Mouse (Mus musculus): Measurements from ENCODE around the gene Zfp286.
A peak's percentile ranks its signal among the peaks of the same experiment; 100 is the strongest.

Gene Zfp286

GRCm38 (mm10) chr11:62788935-62789616 lies at the start of gene Zfp286:
Gene Zfp286, minus strand, starts transcription at chr11:62789462.
- DNase-seq = peak; percentile 88 to 94

DNA sequence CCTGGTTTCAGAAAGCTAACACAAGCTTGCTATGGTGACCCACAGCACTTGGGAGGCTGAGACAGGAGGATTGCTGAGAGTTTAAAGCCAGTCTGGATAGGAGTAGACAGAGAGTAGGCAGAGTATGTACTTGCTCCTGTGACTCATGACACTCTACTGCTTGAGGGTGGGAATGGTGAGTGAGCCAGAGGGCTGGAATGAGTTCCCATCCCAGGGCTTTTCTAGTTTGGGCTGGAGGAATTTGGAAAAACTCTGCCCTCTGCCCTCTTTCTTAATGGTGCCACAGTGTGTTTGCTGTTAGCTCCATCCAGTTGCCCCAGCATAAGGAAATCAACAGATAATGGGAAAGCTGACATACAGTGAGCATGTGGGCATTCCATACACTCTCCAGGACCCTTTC lies 42.6 kb upstream of the Zfp286 start:
- DNase-seq = no peak

DNA sequence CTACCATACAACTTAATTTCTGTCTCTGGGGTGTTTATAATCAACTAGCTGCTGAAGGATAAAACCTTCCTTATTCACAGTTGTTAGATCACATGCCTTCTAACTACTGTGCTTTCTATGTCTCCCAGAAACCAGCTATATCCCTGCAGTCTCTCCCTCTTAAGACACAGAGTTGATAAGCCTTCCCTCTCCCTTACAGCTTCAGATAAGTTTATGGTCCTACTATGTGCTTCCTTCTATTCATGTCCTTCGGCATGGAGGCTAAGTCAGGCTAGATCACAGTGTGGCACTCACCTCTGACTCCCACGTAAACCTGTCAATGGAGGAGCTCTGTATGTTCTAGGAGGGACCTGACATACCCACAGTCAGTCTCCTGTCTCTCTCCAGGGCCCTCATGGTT lies 41.1 kb upstream of the Zfp286 start:
- no peak for DNase-seq

DNA sequence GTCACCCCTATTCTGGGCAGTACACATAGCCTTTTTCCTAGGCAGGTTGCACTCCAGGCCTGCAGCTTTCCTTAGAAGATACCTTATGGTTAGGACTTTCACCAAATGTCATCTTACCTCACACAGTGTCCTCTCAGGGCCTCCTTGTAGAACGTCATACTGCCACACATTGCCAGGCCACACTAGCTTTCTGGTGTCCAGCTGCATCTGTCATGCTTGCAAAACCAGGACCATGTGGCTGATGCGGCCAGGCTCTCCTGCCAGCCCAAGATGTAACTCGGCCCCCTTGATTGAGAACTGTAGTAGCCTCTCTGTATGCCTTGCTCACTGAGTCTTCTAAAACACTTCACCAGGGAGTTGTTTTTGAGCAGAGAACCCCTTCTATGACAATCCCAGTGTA lies 38.6 kb upstream of the Zfp286 start:
- no peak for DNase-seq

DNA sequence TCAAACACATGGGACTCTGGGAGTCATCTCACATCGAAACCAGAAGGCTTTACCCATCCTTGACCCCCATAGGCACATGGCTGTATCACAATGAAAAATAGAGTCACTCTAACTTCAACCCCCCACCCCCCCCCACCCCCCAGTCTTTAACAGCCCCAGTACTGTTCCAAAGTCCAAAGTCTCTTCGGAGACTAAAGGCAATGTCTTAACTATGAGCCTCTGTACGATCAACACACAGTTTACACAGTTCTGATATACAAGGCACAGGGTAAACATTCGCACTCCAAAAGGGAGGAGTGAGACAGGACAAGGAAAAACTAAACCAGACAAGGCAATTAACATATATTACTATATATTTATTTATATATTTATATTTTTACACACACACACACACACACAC lies 37.9 kb upstream of the Zfp286 start:
- no peak for DNase-seq

- DNase-seq = no peak
These were observed 37.0 kb upstream of the Zfp286 start for GRCm38 (mm10) chr11:62826106-62826733.

DNA sequence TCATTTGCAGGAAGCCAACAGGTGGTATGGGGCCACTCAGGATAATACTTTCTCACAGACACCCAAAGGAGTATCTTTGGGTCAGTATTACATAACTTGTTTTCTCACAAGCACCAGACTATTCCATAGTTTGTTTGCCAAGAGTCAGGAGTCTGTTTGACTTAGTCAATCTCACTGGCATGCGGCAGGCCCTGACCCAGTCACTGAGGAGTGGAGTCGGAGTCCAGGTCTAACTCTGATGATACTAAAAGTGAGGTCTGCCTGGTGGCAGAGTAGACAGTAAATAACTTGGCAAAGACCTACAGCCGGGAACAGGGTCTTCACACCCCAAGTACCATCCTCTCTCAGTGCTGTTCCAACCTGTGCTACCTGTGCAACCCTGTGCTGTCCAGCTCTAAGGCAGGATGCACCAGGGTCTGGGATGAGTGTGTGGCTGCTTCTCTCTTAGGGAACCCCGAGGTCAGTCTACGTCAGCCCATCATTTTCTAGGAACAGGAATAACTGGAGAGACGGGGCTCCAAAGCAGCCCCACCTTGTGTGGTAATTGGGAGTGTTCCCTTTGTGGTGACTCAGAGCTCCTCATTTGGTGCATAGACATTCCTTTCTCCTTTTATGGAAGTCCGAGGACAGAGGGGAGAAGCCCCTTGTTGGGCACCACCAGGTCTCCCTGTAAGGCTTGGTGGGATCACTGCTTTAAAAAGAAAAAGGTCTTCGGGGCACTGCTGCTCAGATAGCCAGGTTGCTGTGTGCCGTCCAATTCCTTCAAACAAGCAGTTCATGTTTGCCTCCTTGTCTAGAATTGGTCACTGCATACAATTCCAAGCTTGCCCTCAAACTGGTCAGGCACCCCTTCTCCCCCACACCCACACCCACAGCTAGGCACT lies 36.2 kb upstream of the Zfp286 start:
- DNase-seq = no peak

DNA sequence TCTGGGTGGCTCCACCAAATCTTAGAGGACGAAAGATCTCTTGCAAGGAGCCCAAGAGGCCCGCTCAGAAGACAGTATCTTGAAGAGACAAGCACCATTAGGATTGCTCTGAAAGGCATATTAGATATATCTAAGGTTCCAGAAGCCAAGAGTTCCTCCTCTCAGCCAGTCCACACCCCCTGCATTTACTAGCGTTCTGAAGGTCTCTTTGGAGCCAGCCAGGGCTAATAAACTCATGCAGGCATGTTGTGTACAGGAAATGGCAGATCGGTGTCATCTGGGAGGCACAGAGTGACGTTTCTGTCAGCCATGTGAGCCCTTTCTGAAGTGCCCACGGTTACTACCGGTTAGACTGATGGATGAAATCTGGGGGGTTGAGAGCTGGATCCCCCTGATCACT lies 34.9 kb upstream of the Zfp286 start:
- no peak for DNase-seq

- no peak for DNase-seq
These were observed 32.6 kb upstream of the Zfp286 start for GRCm38 (mm10) chr11:62821893-62822292.

GRCm38 (mm10) chr11:62820661-62821437 lies 31.6 kb upstream of the Zfp286 start:
- DNase-seq = peak; percentile 10 to 12

DNA sequence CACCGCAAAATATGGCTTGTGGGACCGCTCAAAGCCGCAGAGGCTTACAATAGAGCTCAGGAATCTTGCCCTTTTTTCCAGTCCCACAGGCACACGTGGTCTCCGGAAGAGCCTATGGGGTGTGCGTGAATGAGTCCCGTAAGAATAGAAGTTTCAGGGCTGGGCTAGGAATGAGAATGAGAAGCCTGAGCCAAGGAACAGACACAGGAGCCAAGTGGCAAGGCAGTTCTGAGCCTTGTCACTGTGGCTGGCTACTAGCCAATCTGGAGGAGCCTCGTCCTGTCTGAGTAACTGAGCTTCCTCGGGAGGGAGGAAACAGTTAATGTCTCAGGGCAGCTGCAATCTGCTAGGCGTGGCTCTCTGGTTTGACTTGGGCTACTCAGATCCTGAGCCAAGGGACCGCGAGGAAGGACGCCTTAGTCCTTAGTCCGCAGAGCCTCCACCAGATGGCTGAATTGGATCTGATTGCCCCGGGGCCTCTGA lies 30.8 kb upstream of the Zfp286 start, which contains the start of gene Trim16:
Gene Trim16, plus strand, starts transcription at position 173 of the 483 bp plus-strand sequence.
- DNase-seq = peak; percentile 28 to 34

GRCm38 (mm10) chr11:62819059-62819686 lies 29.9 kb upstream of the Zfp286 start:
- DNase-seq = no peak

DNA sequence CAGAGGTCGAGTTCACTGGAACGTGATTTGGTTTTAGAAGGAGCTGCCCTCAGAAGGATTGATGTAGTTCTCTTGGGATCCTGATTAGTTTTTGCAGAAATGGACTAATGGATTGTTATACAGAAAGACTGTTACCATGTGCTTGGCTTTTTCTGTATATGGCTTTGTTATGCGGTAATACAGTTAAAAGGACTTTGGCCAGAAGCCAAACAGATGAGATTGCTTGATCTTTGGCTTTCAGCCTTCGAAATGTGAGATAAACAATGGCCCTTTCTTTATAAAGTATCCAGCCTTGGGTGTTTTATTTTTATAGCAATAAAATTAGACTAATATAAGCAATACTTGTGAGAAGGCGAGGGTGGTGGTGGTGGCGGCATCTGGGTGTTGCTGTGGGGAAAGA lies 27.3 kb upstream of the Zfp286 start:
- DNase-seq = no peak

GRCm38 (mm10) chr11:62815438-62815837 lies 26.2 kb upstream of the Zfp286 start:
- no peak for DNase-seq

DNA sequence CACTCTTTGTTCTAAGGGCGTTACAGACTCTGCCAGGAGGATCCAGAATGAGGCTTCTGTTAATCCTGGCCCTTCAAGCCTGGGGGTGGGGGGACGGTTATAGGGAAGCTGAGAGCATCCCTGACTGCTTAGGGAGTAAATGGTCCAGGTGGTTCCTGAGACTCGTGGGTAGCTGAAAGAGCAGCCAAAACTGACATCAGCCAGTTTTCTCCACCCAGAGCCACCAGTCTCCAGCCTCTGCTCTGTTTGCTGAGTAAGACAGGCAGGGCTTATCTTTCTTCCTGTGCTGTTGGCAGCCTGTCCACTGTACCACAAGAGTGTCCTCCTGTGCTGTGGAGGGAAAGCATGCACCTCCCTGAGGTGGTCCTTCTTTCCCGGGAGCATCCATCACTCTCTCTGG lies 25.4 kb upstream of the Zfp286 start:
- DNase-seq = no peak

- no peak for DNase-seq
These were observed 24.8 kb upstream of the Zfp286 start for GRCm38 (mm10) chr11:62813970-62814624.

GRCm38 (mm10) chr11:62813497-62813896 lies 24.2 kb upstream of the Zfp286 start:
- DNase-seq = no peak

- DNase-seq = no peak
These were observed 23.0 kb upstream of the Zfp286 start for GRCm38 (mm10) chr11:62812268-62812667.

- DNase-seq = no peak
These were observed 19.9 kb upstream of the Zfp286 start for GRCm38 (mm10) chr11:62809201-62809600.

DNA sequence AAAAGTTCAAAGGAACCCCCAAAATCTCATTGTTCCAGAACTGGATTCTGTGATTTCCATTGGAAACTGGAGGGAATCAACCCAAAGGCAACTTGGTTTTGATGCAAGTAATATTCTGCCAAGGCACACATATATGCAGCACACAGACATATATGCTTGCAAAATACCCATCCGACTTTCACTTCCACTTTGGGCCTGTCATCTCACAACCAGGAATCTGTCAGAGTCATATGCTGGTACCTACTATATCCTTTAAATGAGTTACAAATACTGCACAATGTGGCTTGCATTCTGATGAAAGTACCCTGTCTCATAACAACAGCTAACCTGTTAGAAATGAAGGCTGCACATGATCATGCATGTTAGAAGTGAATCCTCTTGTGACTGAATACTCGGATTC lies 18.7 kb upstream of the Zfp286 start:
- DNase-seq = no peak

DNA sequence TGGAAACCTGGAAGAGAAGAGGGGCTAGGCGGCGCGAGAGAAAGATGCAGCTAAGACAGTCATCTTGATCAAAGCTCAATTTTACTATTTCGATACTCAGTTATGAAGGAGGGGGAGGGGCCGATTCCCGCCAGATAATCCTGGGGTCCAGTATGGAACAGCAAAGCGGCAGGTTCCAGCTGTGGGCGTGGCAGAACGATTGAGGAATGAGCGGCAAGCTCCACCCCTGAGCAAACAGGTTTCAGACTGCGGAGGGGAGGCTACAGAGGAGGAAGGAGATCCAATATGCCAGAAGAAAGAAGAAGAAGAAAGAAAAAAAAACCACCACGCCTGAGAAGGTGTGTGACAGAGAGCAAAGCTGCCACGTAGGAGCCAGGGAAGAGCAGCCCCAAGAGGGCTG lies 14.9 kb upstream of the Zfp286 start:
- no peak for DNase-seq

- DNase-seq = no peak
These were observed 315 bp upstream of the Zfp286 start for GRCm38 (mm10) chr11:62789617-62789936.

Measured in thymus, postnatal 36 days (tissue).